Comparison of ENCODE assay signal across 27 mouse cellular contexts in genomic region chr9:27268493-27268892, GRCm38 (mm10). TPM values are rescaled to one million over a fixed set of nuclear protein-coding genes. Genes with fewer than 3 reads are reported as not detected.
"Had no signal": no experiment of that assay in that cellular context is flagged by ENCODE, and none has a peak within 500 bp of the region (broad histone marks: within the 10 kb centered on the region; RNA-seq: fewer than 3 reads in every experiment).

No protein-coding gene starts in this region.

- H3K27ac ChIP-seq: heart, embryonic 13.5 days; heart, embryonic 15.5 days; hindbrain, embryonic 13.5 days; hindbrain, embryonic 15.5 days; hindbrain, postnatal 0 days; kidney, embryonic 15.5 days; kidney, postnatal 0 days; layer of hippocampus, adult 2 months; left cerebral cortex, adult 2 months; limb, embryonic 13.5 days; limb, embryonic 15.5 days; liver, embryonic 12.5 days; liver, embryonic 14.5 days had no signal

- H3K36me3 ChIP-seq: heart, embryonic 13.5 days; heart, embryonic 15.5 days; hindbrain, embryonic 13.5 days; hindbrain, embryonic 15.5 days; kidney, embryonic 15.5 days; limb, embryonic 13.5 days; limb, embryonic 15.5 days; liver, embryonic 12.5 days had no signal

- H3K9ac ChIP-seq: heart, embryonic 13.5 days; heart, embryonic 15.5 days; hindbrain, embryonic 13.5 days; hindbrain, embryonic 15.5 days; kidney, embryonic 15.5 days; limb, embryonic 13.5 days; limb, embryonic 15.5 days; liver, embryonic 12.5 days; liver, embryonic 14.5 days had no signal

- DNase-seq: gastrocnemius, postnatal 14 days; gastrocnemius, postnatal 36 days; heart, adult 18-20 months; heart, postnatal 14 days; heart, postnatal 36 days; kidney, adult 11 months; kidney, adult 2 months; kidney, adult 9 months; kidney, postnatal 14 days; kidney, postnatal 36 days; left cerebral cortex, postnatal 4 days had no signal

- H3K9me3 ChIP-seq: heart, embryonic 13.5 days; heart, embryonic 15.5 days; hindbrain, embryonic 13.5 days; hindbrain, embryonic 15.5 days; kidney, embryonic 15.5 days; limb, embryonic 13.5 days; limb, embryonic 15.5 days; liver, embryonic 12.5 days had no signal

- H3K27me3 ChIP-seq: heart, embryonic 13.5 days; heart, embryonic 15.5 days; hindbrain, embryonic 13.5 days; hindbrain, embryonic 15.5 days; kidney, embryonic 15.5 days; limb, embryonic 13.5 days; limb, embryonic 15.5 days; liver, embryonic 12.5 days had no signal

- H3K4me3 ChIP-seq: heart, embryonic 13.5 days; heart, embryonic 15.5 days; hindbrain, embryonic 13.5 days; hindbrain, embryonic 15.5 days; kidney, embryonic 15.5 days; layer of hippocampus, adult 2 months; left cerebral cortex, adult 2 months; limb, embryonic 13.5 days; limb, embryonic 15.5 days; liver, embryonic 12.5 days had no signal

- H3K4me1 ChIP-seq: heart, embryonic 13.5 days; heart, embryonic 15.5 days; hindbrain, embryonic 13.5 days; hindbrain, embryonic 15.5 days; kidney, embryonic 15.5 days; limb, embryonic 13.5 days; limb, embryonic 15.5 days; liver, embryonic 12.5 days had no signal

- H3K4me2 ChIP-seq: heart, embryonic 11.5 days; heart, embryonic 13.5 days; heart, embryonic 15.5 days; hindbrain, embryonic 13.5 days; hindbrain, embryonic 15.5 days; kidney, embryonic 15.5 days; limb, embryonic 13.5 days; limb, embryonic 15.5 days; liver, embryonic 12.5 days had no signal

- ATAC-seq: hindbrain, postnatal 0 days; intestine, embryonic 16.5 days; liver, embryonic 12.5 days had no signal

RNA-seq across cellular contexts. Expression of gene Igsf9b, which starts 30.5 kb away (rescaled TPM):
- polyA plus RNA-seq: liver, adult 2 months had no signal
